Mouse (Mus musculus): Measurements from ENCODE around the gene Nudt5. TPM values are rescaled to one million over a fixed set of nuclear protein-coding genes. Genes with fewer than 3 reads are reported as not detected.
A peak's percentile ranks its signal among the peaks of the same experiment; 100 is the strongest.

Gene Nudt5
- total and polyA plus RNA-seq, 3 experiments, result 82.1 to 141 TPM; not detected in 1

DNA sequence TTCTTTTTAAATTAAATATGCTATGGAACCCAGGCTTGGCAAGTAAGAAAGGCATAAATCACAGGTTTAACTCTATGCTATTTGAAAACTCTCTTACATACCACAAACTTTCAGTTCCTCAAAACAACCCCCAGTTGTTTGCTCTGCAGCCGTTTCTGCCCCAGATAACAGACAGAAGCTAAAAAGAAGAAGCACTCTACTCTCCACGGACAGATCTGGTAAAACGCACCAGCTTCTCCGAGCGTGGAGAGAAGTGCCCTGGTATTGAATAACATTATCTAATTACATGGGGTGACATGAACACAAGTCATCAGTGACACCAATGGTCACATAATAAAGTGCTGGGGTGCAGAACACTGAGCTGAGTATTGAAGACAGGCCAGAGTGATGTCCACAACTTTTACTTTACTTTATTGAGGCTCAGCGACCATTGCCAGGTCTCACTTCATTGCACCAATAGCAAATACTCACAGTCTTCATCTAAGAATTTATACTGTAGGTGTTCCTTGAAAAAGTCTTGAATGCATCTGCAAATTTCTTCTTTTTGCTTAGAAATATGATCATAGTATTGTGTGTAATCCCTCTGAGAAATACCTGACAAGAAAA lies 40.3 kb upstream of the Nudt5 start:
- Histone ChIP-seq H3K4me3 (ENCODE audit: control insufficient read depth in 1 of 2, insufficient read depth in 1 of 2, low read depth in 2 of 2, low read length in 2 of 2) (no peak overlapping the region), H3K4me1 (ENCODE audit: control insufficient read depth in 1 of 2, insufficient read depth in 2 of 2, low read length in 2 of 2) (peaks cover 24 to 42% of the 10 kb centered on the region in 2 experiments), H3K9ac (ENCODE audit: control insufficient read depth, low read depth, low read length, poor library complexity, severe bottlenecking) (peak overlapping the region; percentile 7), H3K79me2 (ENCODE audit: control insufficient read depth, insufficient read depth, low read length, poor library complexity) (no peaks in the 10 kb centered on the region), H3K9me3 (replicated peaks; ENCODE audit: insufficient read depth, low read length) (no peaks in the 10 kb centered on the region), H3K36me3 (ENCODE audit: control insufficient read depth in 1 of 2, insufficient read depth in 2 of 2, low read length in 2 of 2) (peaks cover 0 to 62% of the 10 kb centered on the region in 2 experiments; a peak in 3 of 4 replicates), H3K27ac (ENCODE audit: control insufficient read depth, low read depth, low read length) (peak overlapping the region; percentile 86), H3K27me3 (ENCODE audit: control insufficient read depth in 1 of 2, insufficient read depth in 2 of 2, low read length in 2 of 2) (no peaks in the 10 kb centered on the region)
- peak; percentile 93 for DNase-seq (ENCODE audit: low read depth, low spot score)
- TF ChIP-seq MAZ (IDR thresholded peaks at IDR 0.05; ENCODE audit: low read depth, low read length) (peak; percentile 56; the same call in 1 of the 2 replicates), RCOR1 (IDR thresholded peaks at IDR 0.05; ENCODE audit: low read depth, low read length) (peak; percentile 97), KAT2A (conservative IDR thresholded peaks at IDR 0.05; ENCODE audit: low read depth, low read length) (no peak), TBP (IDR thresholded peaks at IDR 0.05; ENCODE audit: low read depth, low read length) (peak; percentile 65), UBTF (IDR thresholded peaks at IDR 0.05; ENCODE audit: borderline replicate concordance, insufficient read depth, low read depth, low read length) (no peak), HCFC1 (IDR thresholded peaks at IDR 0.05; ENCODE audit: low read depth, low read length) (no peak), ETS1 (IDR thresholded peaks at IDR 0.05; ENCODE audit: low read depth, low read length) (peak; percentile 88), POLR2AphosphoS5 (IDR thresholded peaks at IDR 0.05; ENCODE audit: borderline replicate concordance, low read depth, low read length) (no peak), USF1 (IDR thresholded peaks at IDR 0.05; ENCODE audit: low read depth, low read length) (no peak), ZKSCAN1 (IDR thresholded peaks at IDR 0.05; ENCODE audit: low read depth, low read length) (no peak), NELFE (IDR thresholded peaks at IDR 0.05; ENCODE audit: low read depth, low read length) (no peak), TAL1 (IDR thresholded peaks at IDR 0.05; ENCODE audit: low read length) (peak; percentile 77), MXI1 (IDR thresholded peaks at IDR 0.05; ENCODE audit: low read depth, low read length) (0 out of 2 replicates have a peak, but pooled peaks have one; percentile 51), USF2 (IDR thresholded peaks at IDR 0.05; ENCODE audit: borderline replicate concordance in 1 of 2, insufficient read depth in 1 of 2, low read depth in 1 of 2, low read length in 2 of 2) (no peak), RAD21 (IDR thresholded peaks at IDR 0.05; ENCODE audit: low read depth, low read length) (peak; percentile 25; the same call in 1 of the 2 replicates), GABPA (IDR thresholded peaks at IDR 0.05; ENCODE audit: low read depth, low read length) (no peak), CTCF (IDR thresholded peaks at IDR 0.05 in 2 of 3, conservative IDR thresholded peaks at IDR 0.05 in 1 of 3; ENCODE audit: control insufficient read depth in 1 of 3, insufficient read depth in 1 of 3, low read depth in 2 of 3, low read length in 3 of 3, poor library complexity in 1 of 3, severe bottlenecking in 1 of 3) (no peak), POLR2AphosphoS2 (IDR thresholded peaks at IDR 0.05; ENCODE audit: low read length) (no peak), GATA1 (IDR thresholded peaks at IDR 0.05; ENCODE audit: low read depth, low read length) (peak; percentile 92), ELF1 (IDR thresholded peaks at IDR 0.05; ENCODE audit: low read depth, low read length) (no peak), E2F4 (IDR thresholded peaks at IDR 0.05; ENCODE audit: borderline replicate concordance, low read depth, low read length) (no peak), JUND (IDR thresholded peaks at IDR 0.05; ENCODE audit: low read depth, low read length) (no peak), MAFK (IDR thresholded peaks at IDR 0.05; ENCODE audit: borderline replicate concordance, low read depth, low read length) (no peak), SIN3A (IDR thresholded peaks at IDR 0.05; ENCODE audit: low read length) (peak; percentile 78), TCF12 (IDR thresholded peaks at IDR 0.05; ENCODE audit: low read depth, low read length) (peak; percentile 89), MYC (IDR thresholded peaks at IDR 0.05; ENCODE audit: low read depth, low read length) (peak; percentile 63; the same call in 1 of the 2 replicates), BHLHE40 (IDR thresholded peaks at IDR 0.05; ENCODE audit: borderline replicate concordance, low read depth, low read length) (no peak), SMC3 (IDR thresholded peaks at IDR 0.05; ENCODE audit: low read depth, low read length) (peak; percentile 27), ZC3H11A (IDR thresholded peaks at IDR 0.05; ENCODE audit: low read depth, low read length) (no peak), MYB (IDR thresholded peaks at IDR 0.05; ENCODE audit: low read depth, low read length) (peak; percentile 88), POLR2A (IDR thresholded peaks at IDR 0.05; ENCODE audit: control insufficient read depth in 1 of 2, insufficient read depth in 1 of 2, low read depth in 1 of 2, low read length in 2 of 2, poor library complexity in 1 of 2) (peak in 1 of 2 experiments; percentile 38; a peak in 2 of 4 replicates), CHD1 (IDR thresholded peaks at IDR 0.05; ENCODE audit: low read depth, low read length) (0 out of 2 replicates have a peak, but pooled peaks have one; percentile 65), ZMIZ1 (IDR thresholded peaks at IDR 0.05; ENCODE audit: low read depth, low read length) (no peak), EP300 (IDR thresholded peaks at IDR 0.05; ENCODE audit: low read depth in 1 of 2, low read length in 2 of 2) (peak; percentile 92 to 94), CHD2 (IDR thresholded peaks at IDR 0.05; ENCODE audit: low read length) (no peak), ZNF384 (IDR thresholded peaks at IDR 0.05; ENCODE audit: low read depth, low read length) (no peak), MAX (IDR thresholded peaks at IDR 0.05; ENCODE audit: low read length) (no peak)
